Mouse (Mus musculus): ENCODE data around the gene Ric8b.

Gene Ric8b

DNA sequence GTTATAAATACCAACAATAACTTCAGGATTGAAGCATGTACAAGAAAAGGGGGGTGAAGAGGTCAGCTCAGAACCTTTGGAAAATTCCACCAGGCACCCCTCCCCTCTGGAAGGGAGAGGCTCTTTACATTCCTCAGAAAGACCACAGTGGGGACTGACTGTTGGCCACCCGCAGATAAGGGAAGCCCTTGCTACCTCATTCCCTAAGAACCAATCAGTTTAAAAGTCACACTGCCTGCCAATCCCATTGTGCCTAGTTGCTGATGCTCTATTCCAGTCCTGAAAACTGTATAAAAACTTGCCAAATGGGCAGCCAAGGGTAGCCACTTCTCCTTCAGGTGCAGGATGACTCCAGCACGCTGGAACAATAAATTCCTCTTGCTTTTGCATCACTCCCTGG is 137.5 kb downstream of the Ric8b start:
- DNase-seq (ENCODE audit: low spot score) = no peak
